Mouse (Mus musculus) thymus, postnatal 0 days (tissue): ENCODE results near the gene Chd3. TPM values are rescaled to one million over a fixed set of nuclear protein-coding genes. Genes with fewer than 3 reads are reported as not detected.

Experiments used
- DNase-seq: peaks from one replicate; pipeline ENCODE4 v3.0.0-alpha.2; 2015; ENCODE audit warnings: low spot score
- polyA plus RNA-seq: library from polyadenylated mRNA; unstranded; fragments of >200 nt; fragmentation: Nextera tagmentation; extraction: Ambion mirVana; gene quantifications from 2 replicates; pipeline ENCODE4 v1.2.1, GENCODE M21; 2015

The Chd3 gene
- 10.7 and 13.2 TPM in 2 replicates for polyA plus RNA-seq

GRCm38 (mm10) chr11:69369215-69369989, at the start of gene Chd3:
Gene Chd3 (minus strand): TSS chr11:69369406.
- DNase-seq = no peak

DNA sequence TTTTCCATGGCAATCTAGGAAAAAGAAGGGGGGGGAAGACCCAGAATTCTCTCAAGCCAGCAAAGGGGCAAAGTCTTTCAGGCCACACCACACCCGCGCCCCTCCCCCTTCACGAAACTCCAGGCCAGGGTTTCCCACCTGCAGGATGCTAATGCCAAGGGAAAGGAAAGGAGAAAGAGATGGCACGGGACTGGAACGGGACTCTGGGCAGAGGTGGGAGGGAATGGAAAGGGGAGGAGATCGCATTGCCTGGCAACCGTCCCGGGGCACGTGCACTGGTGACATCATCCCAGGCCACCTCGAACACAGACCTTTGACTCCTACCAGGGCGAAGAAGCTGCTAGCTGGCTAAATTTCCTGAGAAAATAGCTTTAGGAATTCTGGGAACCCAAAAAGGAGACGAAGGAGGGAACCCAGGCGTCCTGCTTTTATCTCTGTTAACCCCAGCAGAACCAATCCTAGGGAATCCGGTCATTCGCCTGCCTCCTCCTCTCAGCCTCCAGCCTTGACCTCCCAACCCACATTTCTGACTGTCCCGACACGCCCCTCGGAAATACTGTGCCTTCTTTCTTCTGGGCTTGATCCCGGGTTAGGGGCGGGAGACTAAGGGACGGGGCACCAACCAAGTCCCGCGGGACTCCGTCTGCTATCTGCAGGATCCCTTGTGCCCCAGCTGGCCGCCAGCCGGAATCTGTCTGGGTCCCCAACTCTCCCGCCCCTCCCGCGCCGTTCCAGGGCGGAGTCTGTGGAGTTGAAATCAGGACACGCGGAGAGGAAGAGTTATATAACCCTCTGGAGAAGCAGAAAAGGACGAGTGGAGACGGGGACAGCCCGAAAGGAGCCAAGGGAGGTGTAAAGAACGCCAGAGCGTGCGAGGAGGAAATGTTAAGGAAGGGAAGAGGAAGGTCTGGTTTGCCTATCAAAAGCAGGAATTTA, 48.5 kb upstream of the Chd3 start:
- peak; percentile 66 for DNase-seq

DNA sequence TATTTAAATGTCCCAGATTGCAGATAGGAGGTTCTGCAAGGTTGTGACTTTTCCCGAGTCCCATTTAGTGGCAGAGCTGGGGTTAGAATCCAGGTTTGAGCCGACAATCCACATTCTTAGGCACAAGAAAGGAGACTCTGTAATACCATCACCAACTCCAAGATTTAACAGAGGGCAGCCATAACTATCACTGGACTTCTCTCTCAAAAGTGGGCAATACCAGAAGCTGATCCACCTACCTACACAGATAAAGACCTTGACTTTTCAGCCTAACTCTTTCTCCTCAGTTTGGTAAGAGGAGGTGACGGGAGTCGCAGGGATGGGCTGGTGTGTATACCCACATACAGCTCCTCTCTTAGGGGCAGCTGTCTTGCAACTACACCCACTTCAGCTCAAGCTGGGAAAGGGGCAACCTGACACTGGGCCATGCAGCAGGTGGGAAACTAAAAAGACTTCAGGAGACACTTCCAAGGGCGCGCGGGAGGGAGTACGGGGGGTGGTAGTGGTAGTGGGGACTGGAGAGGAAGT, 47.8 kb upstream of the Chd3 start:
- DNase-seq = no peak

GRCm38 (mm10) chr11:69416509-69416908, 47.3 kb upstream of the Chd3 start:
- DNase-seq = no peak

DNA sequence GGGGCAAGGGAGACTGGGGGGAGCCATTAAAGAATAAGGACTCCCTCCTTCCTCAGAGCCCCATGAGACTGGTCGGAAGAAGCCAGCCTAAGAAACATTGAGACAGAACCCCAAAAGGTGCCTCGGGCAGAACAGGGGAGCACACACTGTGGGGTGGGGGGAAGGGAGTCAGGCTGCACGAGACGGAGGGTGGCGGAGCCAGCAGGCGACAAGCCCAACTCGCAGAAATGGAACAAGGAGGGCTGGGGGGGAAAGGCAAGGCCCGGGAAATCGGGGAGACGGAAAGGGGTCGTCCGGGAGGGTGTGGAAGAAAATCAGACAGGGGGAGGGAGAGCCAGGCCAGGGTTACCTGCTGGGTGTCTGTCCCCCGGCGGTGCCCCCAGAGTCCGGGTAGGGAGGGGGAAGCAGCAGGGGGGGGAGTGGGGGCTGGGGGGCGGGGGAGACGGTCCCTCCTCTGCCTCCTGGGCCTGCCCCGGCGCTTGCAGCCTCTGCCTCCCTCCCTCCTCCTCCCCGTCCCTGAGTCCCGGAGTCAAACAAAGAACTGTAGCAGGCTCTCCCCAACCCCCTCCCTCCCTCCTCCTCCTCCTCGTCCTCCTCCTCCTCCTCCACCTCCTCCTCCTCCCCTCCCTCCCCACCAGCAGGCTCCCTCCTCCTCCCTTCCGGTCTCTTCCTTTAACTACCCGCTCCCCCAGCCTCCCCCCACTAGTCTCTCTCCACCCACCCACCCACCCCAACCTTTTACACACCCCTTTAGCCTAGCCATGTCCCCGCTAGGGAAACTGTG, 46.7 kb upstream of the Chd3 start:
- peak; percentile 70 for DNase-seq

GRCm38 (mm10) chr11:69415327-69415667, 46.1 kb upstream of the Chd3 start:
- no peak for DNase-seq

- DNase-seq = no peak
Measured at GRCm38 (mm10) chr11:69414421-69415326, 45.5 kb upstream of the Chd3 start.

- peak; percentile 87 for DNase-seq
Measured at GRCm38 (mm10) chr11:69413221-69414181, 44.3 kb upstream of the Chd3 start, which contains the start of gene Kdm6b. Gene Kdm6b (minus strand): TSS chr11:69413675.

DNA sequence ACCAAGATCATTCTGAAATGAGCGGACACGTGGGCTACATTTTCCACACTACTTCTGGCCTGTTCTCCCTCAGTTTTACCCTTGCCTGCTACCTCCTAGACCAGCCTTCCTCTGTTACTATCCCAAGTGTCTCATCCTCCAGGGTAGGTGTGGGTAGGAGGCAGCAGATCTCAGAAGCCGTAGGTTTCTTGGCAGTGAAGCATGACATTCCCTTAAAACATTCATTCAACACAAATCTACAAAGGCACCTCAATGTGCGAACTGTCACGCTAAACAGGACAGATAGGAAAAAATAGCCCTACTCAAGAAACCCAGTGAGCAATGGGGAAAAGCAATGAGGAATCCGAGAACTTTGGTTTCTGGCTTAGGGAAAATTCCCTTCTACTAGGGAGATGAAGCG, 43.3 kb upstream of the Chd3 start:
- DNase-seq = no peak

GRCm38 (mm10) chr11:69411538-69412203, 42.5 kb upstream of the Chd3 start:
- DNase-seq = peak; percentile 75

DNA sequence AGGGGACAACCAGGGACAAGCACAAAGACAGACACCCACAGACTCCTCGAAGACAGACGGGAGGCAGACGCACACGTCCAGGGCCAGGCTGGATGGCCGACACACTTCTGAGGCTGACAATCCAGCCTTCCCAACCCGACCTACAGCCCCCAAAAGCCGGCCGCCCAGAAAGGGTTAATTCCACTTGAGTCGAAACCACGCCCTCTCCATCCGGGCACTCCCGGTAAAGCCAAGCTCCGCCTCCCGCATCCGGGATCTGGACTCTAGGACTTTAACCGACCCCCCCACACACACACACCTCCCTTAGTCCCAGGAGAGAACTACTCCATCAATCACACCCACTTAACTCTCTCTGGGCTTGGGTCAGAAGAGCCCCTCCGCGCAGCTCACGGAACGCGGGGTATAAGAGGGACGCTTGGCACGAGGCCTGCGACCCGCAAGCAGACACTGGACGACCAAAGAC, 41.9 kb upstream of the Chd3 start:
- DNase-seq = peak; percentile 92

GRCm38 (mm10) chr11:69410310-69411072, 41.3 kb upstream of the Chd3 start:
- DNase-seq = peak; percentile 71

GRCm38 (mm10) chr11:69410045-69410309, 40.8 kb upstream of the Chd3 start:
- DNase-seq = no peak

- DNase-seq = peak; percentile 93
Measured at GRCm38 (mm10) chr11:69409378-69410044, 40.3 kb upstream of the Chd3 start.

DNA sequence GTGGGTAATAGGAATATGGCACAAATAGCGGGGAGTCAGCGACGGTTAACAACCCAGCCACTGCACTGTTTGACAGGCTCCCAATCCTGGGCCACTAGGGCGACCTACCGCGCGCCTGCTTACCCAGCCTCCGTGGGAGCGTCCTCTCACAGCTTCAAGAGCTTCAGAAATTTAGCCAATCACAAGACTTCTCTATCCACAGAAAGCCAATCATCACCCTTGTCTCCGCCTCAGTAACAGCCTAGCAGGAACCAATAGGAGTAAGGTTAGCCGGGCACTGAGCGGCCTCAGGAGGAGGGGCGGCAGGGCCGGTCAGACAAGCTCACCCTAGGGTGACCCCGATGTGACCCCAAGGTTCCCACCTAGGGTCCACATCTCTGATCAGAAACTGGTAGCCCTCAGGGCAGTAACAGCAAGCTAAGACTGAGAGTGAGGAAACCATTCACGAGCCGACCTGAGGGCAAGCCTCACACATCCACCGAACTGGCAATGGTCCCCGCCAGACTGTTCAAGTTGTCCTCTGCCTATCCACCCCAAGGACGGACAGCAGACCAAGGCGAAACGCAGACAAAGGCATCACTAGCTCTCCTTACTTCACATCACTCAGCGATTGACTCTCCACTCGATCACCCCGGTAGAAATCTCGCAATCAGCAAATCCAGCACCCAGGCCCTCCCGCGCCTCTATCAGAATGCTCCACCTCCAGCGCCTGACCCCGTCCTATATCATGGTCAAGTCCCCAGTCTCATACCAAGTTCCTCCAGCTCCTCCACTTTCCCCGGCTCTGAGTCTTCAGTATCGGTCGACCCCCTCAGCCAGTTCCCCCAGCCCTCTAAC, 39.6 kb upstream of the Chd3 start:
- DNase-seq = peak; percentile 90

DNA sequence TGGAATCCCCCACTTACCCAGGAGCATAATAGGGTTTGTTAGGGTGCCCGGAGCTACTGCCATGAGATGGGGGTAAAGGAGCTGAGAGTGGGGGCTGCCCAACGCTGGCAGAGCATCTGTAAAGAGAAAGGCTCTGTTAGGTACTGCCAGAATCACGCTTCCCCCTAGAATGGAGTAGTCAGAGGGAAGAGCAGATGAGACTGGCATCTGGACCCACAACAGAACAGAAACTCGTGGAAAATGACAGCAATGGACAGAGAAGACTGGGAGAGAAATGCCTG, 38.5 kb upstream of the Chd3 start:
- DNase-seq = no peak
